In genomic region chr10:122046904-122047726, GRCm38 (mm10) we compare ENCODE assay signal across 7 mouse cellular contexts. TPM values are rescaled to one million over a fixed set of nuclear protein-coding genes. Genes with fewer than 3 reads are reported as not detected.
A peak's percentile ranks its signal among the peaks of the same experiment; 100 is the strongest.
DNase-seq lines count a peak whose midpoint lies in the region; ATAC-seq and TF ChIP-seq lines count a peak whose summit lies in the region.

TSS of gene Srgap1 (minus strand) at chr10:122047315.

- no peaks in the 10 kb centered on the region for H3K9me3 ChIP-seq in intestine, embryonic 14.5 days (ENCODE audit: control insufficient read depth, low read length)
- H3K9me3 ChIP-seq in limb, embryonic 10.5 days (replicated peaks), result no peaks in the 10 kb centered on the region
- H3K9me3 ChIP-seq in midbrain, embryonic 10.5 days (replicated peaks), result no peaks in the 10 kb centered on the region

- peak within 1 kb of the TSS; percentile 55 for H3K4me3 ChIP-seq in cortical plate, adult 2 months (ENCODE audit: insufficient read depth, low read length)
- H3K4me3 ChIP-seq in intestine, embryonic 14.5 days (ENCODE audit: low read depth, low read length), result peak within 1 kb of the TSS; percentile 76
- peak within 1 kb of the TSS; percentile 79 for H3K4me3 ChIP-seq in limb, embryonic 10.5 days
- peak within 1 kb of the TSS; percentile 81 for H3K4me3 ChIP-seq in midbrain, embryonic 10.5 days
- H3K4me3 ChIP-seq in small intestine, adult 2 months (ENCODE audit: low read depth, low read length), result peak within 1 kb of the TSS; percentile 85

- no peak within 1 kb of the TSS for H3K27ac ChIP-seq in cortical plate, adult 2 months (ENCODE audit: insufficient read depth, low read length)
- H3K27ac ChIP-seq in intestine, embryonic 14.5 days (ENCODE audit: low read depth), result peak within 1 kb of the TSS; percentile 78
- H3K27ac ChIP-seq in limb, embryonic 10.5 days, result peak within 1 kb of the TSS; percentile 96
- H3K27ac ChIP-seq in midbrain, embryonic 10.5 days (replicated peaks), result peak within 1 kb of the TSS; percentile 96
- H3K27ac ChIP-seq in small intestine, adult 2 months (ENCODE audit: insufficient read depth, low read depth, low read length), result peak within 1 kb of the TSS; percentile 19; the same call in 1 of the 2 replicates

- intact Hi-C loops in gastrocnemius, postnatal 36 days (cut with DNase I), result no loop called here

- H3K4me2 ChIP-seq in intestine, embryonic 14.5 days (ENCODE audit: low read length), result peak within 1 kb of the TSS; percentile 58

- WGBS in intestine, embryonic 14.5 days, result 1% methylated on average over 61 of the region's 79 CpGs
- under 1% methylated on average over 49 of the region's 79 CpGs for WGBS in limb, embryonic 10.5 days
- under 1% methylated on average over 66 of the region's 79 CpGs for WGBS in midbrain, embryonic 10.5 days
- WGBS in small intestine, adult 2 months, result 2% methylated on average over 79 of the region's 79 CpGs

- no peaks in the 10 kb centered on the region for H3K36me3 ChIP-seq in intestine, embryonic 14.5 days (ENCODE audit: control insufficient read depth, insufficient read depth, low read length)
- peaks cover 6% of the 10 kb centered on the region for H3K36me3 ChIP-seq in limb, embryonic 10.5 days
- H3K36me3 ChIP-seq in midbrain, embryonic 10.5 days, result peaks cover 10% of the 10 kb centered on the region
- no peaks in the 10 kb centered on the region for H3K36me3 ChIP-seq in small intestine, adult 2 months (ENCODE audit: control insufficient read depth, insufficient read depth, low read length)

- TF ChIP-seq CTCF in cortical plate, adult 2 months (IDR thresholded peaks at IDR 0.05; ENCODE audit: extremely low read depth, insufficient read depth, low read length), result no peak
- no peak for TF ChIP-seq CTCF in small intestine, adult 2 months (IDR thresholded peaks at IDR 0.05; ENCODE audit: extremely low read depth, insufficient read length, insufficient replicate concordance, low read depth, low read length)

- H3K9ac ChIP-seq in intestine, embryonic 14.5 days (ENCODE audit: low read length), result peak within 1 kb of the TSS; percentile 84

- no peaks in the 10 kb centered on the region for H3K27me3 ChIP-seq in intestine, embryonic 14.5 days (replicated peaks; ENCODE audit: control insufficient read depth, insufficient read depth, low read length)
- H3K27me3 ChIP-seq in limb, embryonic 10.5 days (ENCODE audit: low read depth, poor library complexity, severe bottlenecking), result 0 out of 2 replicates have a peak, but pooled peaks cover 4% of the 10 kb centered on the region
- H3K27me3 ChIP-seq in midbrain, embryonic 10.5 days (ENCODE audit: low read depth, poor library complexity, severe bottlenecking), result no peaks in the 10 kb centered on the region
- peaks cover 5% of the 10 kb centered on the region; the same call in 1 of the 2 replicates for H3K27me3 ChIP-seq in small intestine, adult 2 months (ENCODE audit: control insufficient read depth, insufficient read depth, low read length)

- DNase-seq in adrenal gland, postnatal 10 days, result peak; percentile 64
- peak; percentile 40 to 47 for DNase-seq in gastrocnemius, postnatal 36 days
- DNase-seq in intestine, embryonic 14.5 days (ENCODE audit: low spot score), result peak; percentile 92
- peak; percentile 80 for DNase-seq in limb, embryonic 10.5 days (ENCODE audit: low spot score)
- DNase-seq in midbrain, embryonic 10.5 days (ENCODE audit: low spot score), result peak; percentile 82

- no peaks in the 10 kb centered on the region for H3K4me1 ChIP-seq in cortical plate, adult 2 months (ENCODE audit: control insufficient read depth, insufficient read depth, low read length)
- H3K4me1 ChIP-seq in intestine, embryonic 14.5 days (replicated peaks; ENCODE audit: control insufficient read depth, insufficient read depth, low read length), result peaks cover 7% of the 10 kb centered on the region
- peaks cover 29% of the 10 kb centered on the region for H3K4me1 ChIP-seq in limb, embryonic 10.5 days
- H3K4me1 ChIP-seq in midbrain, embryonic 10.5 days, result peaks cover 27% of the 10 kb centered on the region
- H3K4me1 ChIP-seq in small intestine, adult 2 months (ENCODE audit: control insufficient read depth, insufficient read depth, insufficient read length, low read length), result peaks cover 3% of the 10 kb centered on the region; the same call in 1 of the 2 replicates

- peak; percentile 87 for ATAC-seq in intestine, embryonic 14.5 days (replicated peaks; ENCODE audit: low FRiP score, low TSS enrichment, low read depth)

- TF ChIP-seq POLR2A in cortical plate, adult 2 months (IDR thresholded peaks at IDR 0.05; ENCODE audit: extremely low read depth, insufficient read depth, low read length), result no peak
- TF ChIP-seq POLR2A in small intestine, adult 2 months (IDR thresholded peaks at IDR 0.05; ENCODE audit: low read depth, low read length), result no peak

RNA-seq across cellular contexts. Expression of gene Srgap1, which starts in this region (rescaled TPM):
- 1 to 10 TPM; 3.6 to 7.3 TPM for total RNA-seq in adrenal gland, postnatal 10 days (2021)
- polyA plus RNA-seq in cortical plate, adult 2 months (2012; rRNA removed), result 6.1 and 8.4 TPM in 2 replicates
- total RNA-seq in gastrocnemius, postnatal 36 days (2021), result under 1 TPM; 0.79 to 0.84 TPM
- 8.4 and 8.7 TPM in 2 replicates for polyA plus RNA-seq in intestine, embryonic 14.5 days (2014; fragmentation: Nextera tagmentation; extraction: Ambion mirVana)
- polyA plus RNA-seq in limb, embryonic 10.5 days (2016; fragmentation: Nextera tagmentation; extraction: Ambion mirVana), result 5.4 and 6.6 TPM in 2 replicates
- 11.5 and 12.4 TPM in 2 replicates for polyA plus RNA-seq in midbrain, embryonic 10.5 days (2016; fragmentation: Nextera tagmentation; extraction: Ambion mirVana)
- polyA plus RNA-seq in small intestine, adult 2 months (2012; rRNA removed), result 1.4 and 1.6 TPM in 2 replicates

Comparison
In these comparisons a context has a peak if more than half of its experiments do, and no peak if none do; other contexts are left out.
1. Peak in DNase-seq in gastrocnemius, postnatal 36 days; RNA of the gene not detected or under 1 TPM.